Mouse (Mus musculus) Patski (cell line): ENCODE data around the gene Rnf167. TPM values are rescaled to one million over a fixed set of nuclear protein-coding genes. Genes with fewer than 3 reads are reported as not detected.

Source experiments
- ATAC-seq: fragments of 100-300 bp; one replicate; pipeline ENCODE4 v1.8.0; 2021
- CTCF ChIA-PET: fragments of 350-600 bp; sonication (Branson Sonifier 250); formaldehyde crosslinking; loops from one replicate; lab custom pipeline; 2022; ENCODE audit warnings: inconsistent platforms; lab: Charles Lee
- POLR2A ChIA-PET: fragments of 350-600 bp; sonication (Branson Sonifier 250); formaldehyde crosslinking; loops from one replicate; lab custom pipeline; 2022; ENCODE audit warnings: antibody characterized with exemption, inconsistent platforms; lab: Charles Lee
- DNase-seq: peaks from one replicate; pipeline ENCODE4 v3.0.0-alpha.2; 2011; ENCODE audit warnings: low read depth, low spot score
- H3K27me3 ChIP-seq: fragments of 371-371 bp; one replicate; pipeline ENCODE4 v1.5.1; 2021
- CTCF ChIP-seq: fragments of 100-300 bp; IDR thresholded peaks from one replicate; pipeline ENCODE4 v1.5.1; 2021
- in situ Hi-C: fragments of 300-500 bp; cut with MboI; formaldehyde crosslinking; loops from 3 replicates; pipeline ENCODE4 v1.11.1; 2018; ENCODE audit warnings: low pct_unique_long_range_greater_than_20kb, mixed read lengths
- polyA plus RNA-seq: library from polyadenylated mRNA; unstranded; gene quantifications from one replicate; pipeline ENCODE4 v1.2.3, GENCODE M21; 2021

The Rnf167 gene
- polyA plus RNA-seq, 1 experiment from 2014 or later = 37.0 TPM

DNA sequence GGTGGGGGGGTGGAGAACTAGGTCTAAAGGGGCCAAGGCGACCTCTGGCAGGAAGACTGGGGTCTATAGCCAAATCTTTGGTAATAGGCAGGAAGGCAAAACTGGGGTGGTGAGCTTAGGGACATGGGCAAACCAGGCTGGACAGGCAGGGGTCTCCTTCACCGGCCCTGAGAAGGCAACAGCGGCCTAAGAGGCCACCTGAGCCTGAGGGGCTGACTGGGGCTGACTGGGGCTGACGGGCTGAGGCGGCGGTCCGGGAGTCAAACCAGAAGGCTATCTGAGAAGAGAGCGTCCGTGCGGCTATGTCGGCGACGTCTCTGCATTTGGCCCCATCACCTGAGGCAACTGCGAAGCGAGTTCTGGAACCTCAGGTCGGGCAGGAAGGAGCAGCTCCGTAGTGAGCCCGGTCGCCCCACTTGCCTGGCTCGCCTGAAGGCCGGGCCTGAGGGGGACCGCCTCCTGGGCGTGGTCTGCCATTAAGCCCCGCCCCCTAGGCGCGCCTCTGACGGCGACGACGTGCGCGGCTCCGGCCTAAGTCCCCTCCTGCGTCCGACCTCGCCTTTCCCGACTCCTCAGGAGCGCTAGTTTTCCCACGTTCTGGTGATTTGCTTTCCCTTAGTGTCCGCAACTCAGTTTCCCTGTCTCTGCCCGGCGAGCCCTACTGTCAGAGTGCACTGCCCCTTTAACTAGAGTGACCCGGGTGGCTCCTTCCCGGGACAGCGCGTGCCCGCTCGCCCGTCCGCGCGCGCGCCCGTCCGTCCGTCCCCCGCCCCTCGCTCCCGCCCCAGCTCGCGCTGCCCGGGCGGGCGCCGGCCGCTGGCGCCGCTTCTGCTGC lies 52.9 kb downstream of the Rnf167 start, which contains the start of the genes Inca1 and Kif1c:
Gene Inca1, minus strand, starts transcription at position 434 of the 835 bp plus-strand sequence.
Gene Kif1c, plus strand, starts transcription at position 827 of the 835 bp plus-strand sequence.
- no peaks in the 10 kb centered on the region for H3K27me3 ChIP-seq
- TF ChIP-seq CTCF = no peak
- DNase-seq (peak; percentile 63), ATAC-seq (peak; percentile 81)
- in situ Hi-C loops = no loop called here
- ChIA-PET CTCF (interaction anchor here (0.6 kb wide), 1 partner anchor 12 kb away, joined by 3 read pairs; the partner anchor contains the start of gene Camta2), POLR2A (interaction anchor here (1.5 to 2.0 kb wide), 2 partner anchors 11 to 13 kb away, joined by 5 to 7 read pairs; partner anchors contain the start of gene Camta2)

GRCm38 (mm10) chr11:70700613-70701012 lies 53.6 kb downstream of the Rnf167 start:
- TF ChIP-seq CTCF = no peak
- peak; percentile 54 for ATAC-seq
- ChIA-PET CTCF (no interaction called here), POLR2A (interaction anchor here (1.5 to 2.0 kb wide), 2 partner anchors 11 to 13 kb away, joined by 5 to 7 read pairs; partner anchors contain the start of gene Camta2)
- DNase-seq = no peak
- H3K27me3 ChIP-seq = no peaks in the 10 kb centered on the region
- in situ Hi-C loops = no loop called here

Other genes with a start within 250 kb of the Rnf167 start
- 31.0 TPM for gene Pelp1, start 237.2 kb upstream of the Rnf167 start, polyA plus RNA-seq
- gene Arrb2, start 214.6 kb upstream of the Rnf167 start, polyA plus RNA-seq = 22.5 TPM
- gene Med11, start 195.3 kb upstream of the Rnf167 start, polyA plus RNA-seq = 41.3 TPM
- gene Zmynd15, start 187.8 kb upstream of the Rnf167 start, polyA plus RNA-seq = 3.5 TPM
- gene Cxcl16, start 187.3 kb upstream of the Rnf167 start, polyA plus RNA-seq = 32.7 TPM
- gene Tm4sf5, start 142.0 kb upstream of the Rnf167 start, polyA plus RNA-seq = 0.41 TPM
- not detected for gene Vmo1, start 132.6 kb upstream of the Rnf167 start, polyA plus RNA-seq
- not detected for gene Gltpd2, start 128.0 kb upstream of the Rnf167 start, polyA plus RNA-seq
- gene Psmb6, start 121.9 kb upstream of the Rnf167 start, polyA plus RNA-seq = 323 TPM
- gene Gm40193, start 114.3 kb upstream of the Rnf167 start, polyA plus RNA-seq = not detected
- gene Pld2, start 107.2 kb upstream of the Rnf167 start, polyA plus RNA-seq = 13.8 TPM
- 63.2 TPM for gene Mink1, start 84.4 kb upstream of the Rnf167 start, polyA plus RNA-seq
- gene 4930544D05Rik, start 31.4 kb upstream of the Rnf167 start, polyA plus RNA-seq = not detected
- gene Chrne, start 28.0 kb upstream of the Rnf167 start, polyA plus RNA-seq = not detected
- 0.39 TPM for gene Gp1ba, start 8.1 kb upstream of the Rnf167 start, polyA plus RNA-seq
- gene Slc25a11, start 244 bp downstream of the Rnf167 start, polyA plus RNA-seq = 152 TPM
- gene Pfn1, start 7.4 kb downstream of the Rnf167 start, polyA plus RNA-seq = 1,032 TPM
- 16.2 TPM for gene Eno3, start 10.0 kb downstream of the Rnf167 start, polyA plus RNA-seq
- 155 TPM for gene Spag7, start 22.2 kb downstream of the Rnf167 start, polyA plus RNA-seq
- 22.2 TPM for gene Camta2, start 40.9 kb downstream of the Rnf167 start, polyA plus RNA-seq
- gene Inca1, start 52.9 kb downstream of the Rnf167 start, polyA plus RNA-seq = 2.5 TPM
- gene Kif1c, start 53.3 kb downstream of the Rnf167 start, polyA plus RNA-seq = 126 TPM
- gene Zfp3, start 117.0 kb downstream of the Rnf167 start, polyA plus RNA-seq = 7.9 TPM
- gene Scimp, start 165.4 kb downstream of the Rnf167 start, polyA plus RNA-seq = 0.05 TPM
- 48.8 TPM for gene Rabep1, start 197.5 kb downstream of the Rnf167 start, polyA plus RNA-seq